Mouse (Mus musculus): ENCODE results near the gene Abhd17c. TPM values are rescaled to one million over a fixed set of nuclear protein-coding genes. Genes with fewer than 3 reads are reported as not detected.

The Abhd17c gene
- total and polyA plus RNA-seq, 3 experiments = 33.5 to 55.7 TPM; not detected in 1

GRCm38 (mm10) chr7:84145633-84146032 lies 6.1 kb downstream of the Abhd17c start:
- no peak overlapping the region for H3K27ac ChIP-seq (ENCODE audit: control insufficient read depth, low read depth, low read length)
- no peaks in the 10 kb centered on the region for H3K9me3 ChIP-seq (replicated peaks; ENCODE audit: insufficient read depth, low read length)
- no peak overlapping the region for H3K9ac ChIP-seq (ENCODE audit: control insufficient read depth, low read depth, low read length, poor library complexity, severe bottlenecking)
- TF ChIP-seq HCFC1 (IDR thresholded peaks at IDR 0.05; ENCODE audit: low read depth, low read length) (no peak), UBTF (IDR thresholded peaks at IDR 0.05; ENCODE audit: borderline replicate concordance, insufficient read depth, low read depth, low read length) (no peak), JUND (IDR thresholded peaks at IDR 0.05; ENCODE audit: low read depth, low read length) (no peak), ZC3H11A (IDR thresholded peaks at IDR 0.05; ENCODE audit: low read depth, low read length) (no peak), USF1 (IDR thresholded peaks at IDR 0.05; ENCODE audit: low read depth, low read length) (no peak), CHD2 (IDR thresholded peaks at IDR 0.05; ENCODE audit: low read length) (no peak), RAD21 (IDR thresholded peaks at IDR 0.05; ENCODE audit: low read depth, low read length) (no peak), NRF1 (IDR thresholded peaks at IDR 0.05; ENCODE audit: insufficient read depth, low read depth, low read length, poor library complexity, severe bottlenecking) (no peak)
- H3K79me2 ChIP-seq (ENCODE audit: control insufficient read depth, insufficient read depth, low read length, poor library complexity) = peaks cover 85% of the 10 kb centered on the region
- no peak overlapping the region for H3K4me3 ChIP-seq (ENCODE audit: control insufficient read depth in 1 of 2, insufficient read depth in 1 of 2, low read depth in 2 of 2, low read length in 2 of 2)
- H3K27me3 ChIP-seq (ENCODE audit: control insufficient read depth in 1 of 2, insufficient read depth in 2 of 2, low read length in 2 of 2) = no peaks in the 10 kb centered on the region
- peaks cover 2 to 26% of the 10 kb centered on the region in 2 experiments; a peak in 2 of 4 replicates for H3K4me1 ChIP-seq (ENCODE audit: control insufficient read depth in 1 of 2, insufficient read depth in 2 of 2, low read length in 2 of 2)
- DNase-seq (ENCODE audit: low read depth, low spot score) = no peak
- H3K36me3 ChIP-seq (ENCODE audit: control insufficient read depth in 1 of 2, insufficient read depth in 2 of 2, low read length in 2 of 2) = peaks cover 0 to 27% of the 10 kb centered on the region in 2 experiments; a peak in 3 of 4 replicates

- peaks cover 0 to 11% of the 10 kb centered on the region in 2 experiments; a peak in 2 of 4 replicates for H3K36me3 ChIP-seq (ENCODE audit: control insufficient read depth in 1 of 2, insufficient read depth in 2 of 2, low read length in 2 of 2)
- H3K9me3 ChIP-seq (replicated peaks; ENCODE audit: insufficient read depth, low read length) = no peaks in the 10 kb centered on the region
- no peak overlapping the region for H3K27ac ChIP-seq (ENCODE audit: control insufficient read depth, low read depth, low read length)
- DNase-seq (ENCODE audit: low read depth, low spot score) = no peak
- H3K9ac ChIP-seq (ENCODE audit: control insufficient read depth, low read depth, low read length, poor library complexity, severe bottlenecking) = no peak overlapping the region
- H3K27me3 ChIP-seq (ENCODE audit: control insufficient read depth in 1 of 2, insufficient read depth in 2 of 2, low read length in 2 of 2) = no peaks in the 10 kb centered on the region
- H3K79me2 ChIP-seq (ENCODE audit: control insufficient read depth, insufficient read depth, low read length, poor library complexity) = peaks cover 78% of the 10 kb centered on the region
- no peak overlapping the region for H3K4me3 ChIP-seq (ENCODE audit: control insufficient read depth in 1 of 2, insufficient read depth in 1 of 2, low read depth in 2 of 2, low read length in 2 of 2)
- peaks cover 0 to 7% of the 10 kb centered on the region in 2 experiments; a peak in 1 of 4 replicates for H3K4me1 ChIP-seq (ENCODE audit: control insufficient read depth in 1 of 2, insufficient read depth in 2 of 2, low read length in 2 of 2)
- TF ChIP-seq JUND (IDR thresholded peaks at IDR 0.05; ENCODE audit: low read depth, low read length) = no peak
- TF ChIP-seq EP300 (IDR thresholded peaks at IDR 0.05; ENCODE audit: low read depth in 1 of 2, low read length in 2 of 2) = no peak
- no peak for TF ChIP-seq CTCF (IDR thresholded peaks at IDR 0.05 in 2 of 3, conservative IDR thresholded peaks at IDR 0.05 in 1 of 3; ENCODE audit: control insufficient read depth in 1 of 3, insufficient read depth in 1 of 3, low read depth in 2 of 3, low read length in 3 of 3, poor library complexity in 1 of 3, severe bottlenecking in 1 of 3)
- TF ChIP-seq MYB (IDR thresholded peaks at IDR 0.05; ENCODE audit: low read depth, low read length) = no peak
Measured at GRCm38 (mm10) chr7:84142736-84143473, 8.8 kb downstream of the Abhd17c start.

- H3K27ac ChIP-seq (ENCODE audit: control insufficient read depth, low read depth, low read length) = no peak overlapping the region
- DNase-seq (ENCODE audit: low read depth, low spot score) = no peak
- H3K4me1 ChIP-seq (ENCODE audit: control insufficient read depth in 1 of 2, insufficient read depth in 2 of 2, low read length in 2 of 2) = peaks cover 0 to 5% of the 10 kb centered on the region in 2 experiments; a peak in 1 of 4 replicates
- H3K9me3 ChIP-seq (replicated peaks; ENCODE audit: insufficient read depth, low read length) = no peaks in the 10 kb centered on the region
- no peak overlapping the region for H3K4me3 ChIP-seq (ENCODE audit: control insufficient read depth in 1 of 2, insufficient read depth in 1 of 2, low read depth in 2 of 2, low read length in 2 of 2)
- H3K36me3 ChIP-seq (ENCODE audit: control insufficient read depth in 1 of 2, insufficient read depth in 2 of 2, low read length in 2 of 2) = peaks cover 0 to 7% of the 10 kb centered on the region in 2 experiments; a peak in 2 of 4 replicates
- no peak overlapping the region for H3K9ac ChIP-seq (ENCODE audit: control insufficient read depth, low read depth, low read length, poor library complexity, severe bottlenecking)
- peaks cover 75% of the 10 kb centered on the region for H3K79me2 ChIP-seq (ENCODE audit: control insufficient read depth, insufficient read depth, low read length, poor library complexity)
- H3K27me3 ChIP-seq (ENCODE audit: control insufficient read depth in 1 of 2, insufficient read depth in 2 of 2, low read length in 2 of 2) = no peaks in the 10 kb centered on the region
- TF ChIP-seq MYC (IDR thresholded peaks at IDR 0.05; ENCODE audit: low read depth, low read length) = no peak
- no peak for TF ChIP-seq ZNF384 (IDR thresholded peaks at IDR 0.05; ENCODE audit: low read depth, low read length)
- TF ChIP-seq ELF1 (IDR thresholded peaks at IDR 0.05; ENCODE audit: low read depth, low read length) = no peak
- no peak for TF ChIP-seq UBTF (IDR thresholded peaks at IDR 0.05; ENCODE audit: borderline replicate concordance, insufficient read depth, low read depth, low read length)
- TF ChIP-seq CHD2 (IDR thresholded peaks at IDR 0.05; ENCODE audit: low read length) = no peak
Measured at GRCm38 (mm10) chr7:84142196-84142595, 9.5 kb downstream of the Abhd17c start.

Measured in MEL (cell line).